Mouse (Mus musculus) C2C12 (cell line): Measurements from ENCODE around the gene Aox1.

Experiments used
- CEBPB ChIP-seq: IDR thresholded peaks from one replicate; pipeline ENCODE4 v1.6.1; 2011; ENCODE audit warnings: low read depth, mild to moderate bottlenecking, control low read depth, moderate library complexity
- CTCF ChIP-seq: IDR thresholded peaks from one replicate; pipeline ENCODE4 v1.5.1; 2011; ENCODE audit not compliant: control insufficient read depth, insufficient read depth, insufficient read length
- MAX ChIP-seq: IDR thresholded peaks from one replicate; pipeline ENCODE4 v1.6.1; 2011; ENCODE audit warnings: mild to moderate bottlenecking, control low read depth
- USF1 ChIP-seq: IDR thresholded peaks from one replicate; pipeline ENCODE4 v1.6.1; 2011; ENCODE audit warnings: low read depth, mild to moderate bottlenecking, control low read depth, moderate library complexity

- TF ChIP-seq CTCF (no peak), USF1 (no peak), CEBPB (no peak), MAX (no peak)
Observed at GRCm38 (mm10) chr1:58049126-58049525, 19.4 kb downstream of the Aox1 start.
